Mouse (Mus musculus) CH12F3 (cell line): ENCODE data around the gene Ndufaf7.

Experiments used
- in situ Hi-C: fragments of 300-500 bp; cut with MboI; formaldehyde crosslinking; loops from 2 replicates; pipeline ENCODE4 v1.14.3; 2020; ENCODE audit warnings: low sequenced_read_pairs

Gene Ndufaf7

GRCm38 (mm10) chr17:78959473-78959872, 22.5 kb downstream of the Ndufaf7 start:
- in situ Hi-C loops = no loop called here

GRCm38 (mm10) chr17:78964387-78964786, 27.5 kb downstream of the Ndufaf7 start:
- in situ Hi-C loops = no loop called here

GRCm38 (mm10) chr17:78966092-78966883, 29.4 kb downstream of the Ndufaf7 start:
- in situ Hi-C loops = no loop called here

GRCm38 (mm10) chr17:78968500-78968899, 31.6 kb downstream of the Ndufaf7 start:
- in situ Hi-C loops = no loop called here

DNA sequence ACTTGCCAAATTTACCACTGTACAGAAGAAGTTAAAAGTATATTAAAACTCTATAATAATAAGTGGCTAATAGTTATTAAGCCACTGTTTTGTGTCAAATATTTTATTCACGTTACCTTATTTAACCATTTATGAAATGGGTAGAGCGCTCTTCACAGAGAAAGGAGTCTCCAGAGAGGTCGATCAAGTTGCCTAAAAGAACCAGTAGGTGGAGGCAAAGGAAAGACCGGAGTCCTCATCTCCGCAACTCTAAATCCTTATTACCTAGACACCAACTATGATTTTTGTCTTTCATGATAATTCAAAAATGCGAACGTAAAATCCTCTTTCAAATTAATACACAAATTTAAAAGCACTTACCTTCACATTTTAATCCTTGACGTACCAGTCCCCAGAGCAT, 46.2 kb downstream of the Ndufaf7 start:
- in situ Hi-C loops = no loop called here

- in situ Hi-C loops = no loop called here
These were observed 46.8 kb downstream of the Ndufaf7 start for GRCm38 (mm10) chr17:78983736-78984135.

- in situ Hi-C loops = no loop called here
These were observed 52.1 kb downstream of the Ndufaf7 start for GRCm38 (mm10) chr17:78989015-78989414.

GRCm38 (mm10) chr17:78991549-78991948, 54.6 kb downstream of the Ndufaf7 start:
- in situ Hi-C loops = no loop called here

GRCm38 (mm10) chr17:78992303-78993027, 55.5 kb downstream of the Ndufaf7 start:
- in situ Hi-C loops = no loop called here

DNA sequence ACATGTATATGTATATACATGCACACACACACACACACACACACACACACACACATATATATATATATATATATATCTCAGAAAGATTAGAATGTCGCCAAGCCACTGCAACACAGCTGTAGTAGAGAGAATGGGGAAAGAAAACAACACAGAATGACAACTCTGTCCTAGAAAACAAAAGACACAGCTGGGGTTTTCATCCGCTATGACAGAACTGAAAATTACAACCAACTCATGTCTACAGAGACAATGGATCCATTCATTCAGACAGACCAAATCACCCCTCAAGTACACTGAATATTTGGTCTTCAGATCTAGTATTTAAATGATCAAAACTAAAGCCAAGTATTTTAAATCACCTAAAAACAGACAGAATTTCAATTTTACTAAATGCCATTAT, 56.7 kb downstream of the Ndufaf7 start:
- in situ Hi-C loops = no loop called here

DNA sequence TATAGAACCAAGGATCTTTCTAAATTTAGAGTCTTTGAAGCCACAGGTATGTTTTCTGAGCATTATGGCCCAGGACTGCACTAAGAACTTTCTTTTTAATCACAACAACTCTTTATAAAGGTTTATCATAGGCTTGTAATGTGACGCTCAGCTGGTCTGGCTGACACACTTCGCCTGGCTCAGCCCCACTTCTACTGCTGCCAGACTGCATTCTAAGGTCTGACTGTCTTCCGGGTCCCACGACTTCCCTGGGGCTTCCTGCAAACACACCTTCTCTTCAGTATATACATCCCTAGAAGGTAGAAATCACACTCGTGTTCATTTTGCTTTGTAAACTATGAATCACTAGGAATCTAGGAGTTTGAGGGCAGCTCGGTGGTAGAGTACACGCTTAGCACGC, 57.4 kb downstream of the Ndufaf7 start:
- in situ Hi-C loops = no loop called here

GRCm38 (mm10) chr17:78994931-78995820, 58.2 kb downstream of the Ndufaf7 start:
- in situ Hi-C loops = no loop called here
